In the genomic region with DNA sequence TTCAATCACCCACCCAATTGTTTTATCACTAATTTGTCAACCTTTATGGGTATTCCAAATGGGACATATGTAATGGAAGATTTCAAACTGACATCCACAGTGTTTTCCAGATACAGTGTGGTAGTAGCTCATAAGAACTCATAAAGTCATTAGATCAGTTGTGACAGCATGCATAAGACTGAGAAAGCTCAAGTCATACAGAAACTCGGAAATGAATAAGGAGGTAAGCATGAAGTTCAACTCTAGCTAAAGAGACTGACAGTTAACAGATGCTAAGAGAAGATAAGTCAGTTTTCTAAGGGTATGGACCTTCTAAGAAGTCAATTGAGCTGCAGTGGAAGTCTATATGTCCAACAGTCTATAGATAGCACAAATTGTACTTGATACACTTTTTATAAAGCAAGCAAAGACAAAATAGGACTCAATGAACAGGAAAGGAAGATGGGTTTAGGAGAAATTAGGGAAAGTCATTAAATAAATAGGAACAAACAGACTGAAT, we compare ENCODE assay signal across 25 mouse cellular contexts.
"Had no signal": no experiment of that assay in that cellular context is flagged by ENCODE, and none has a peak within 500 bp of the region (broad histone marks: within the 10 kb centered on the region; RNA-seq: fewer than 3 reads in every experiment).

No protein-coding gene starts in this region.

- H3K9me3 ChIP-seq: heart, embryonic 10.5 days; heart, embryonic 12.5 days; hindbrain, embryonic 10.5 days; hindbrain, embryonic 12.5 days; kidney, embryonic 15.5 days; limb, embryonic 13.5 days; limb, embryonic 15.5 days had no signal

- ATAC-seq: hindbrain, embryonic 16.5 days; intestine, embryonic 16.5 days had no signal

- DNase-seq: gastrocnemius, adult 2 months; gastrocnemius, postnatal 10 days; gastrocnemius, postnatal 25 days; heart, adult 18-20 months; heart, postnatal 10 days; heart, postnatal 4 days; kidney, adult 11 months; kidney, adult 2 months; kidney, adult 9 months; kidney, postnatal 14 days; kidney, postnatal 36 days; layer of hippocampus, adult 9-11 months; layer of hippocampus, postnatal 36 days; left cerebral cortex, postnatal 4 days had no signal

- H3K4me1 ChIP-seq: heart, embryonic 10.5 days; heart, embryonic 12.5 days; hindbrain, embryonic 10.5 days; hindbrain, embryonic 12.5 days; kidney, embryonic 15.5 days; limb, embryonic 13.5 days; limb, embryonic 15.5 days had no signal

- H3K27ac ChIP-seq: gastrocnemius, adult 2 months; heart, embryonic 10.5 days; hindbrain, embryonic 10.5 days; hindbrain, embryonic 12.5 days; hindbrain, embryonic 14.5 days; kidney, embryonic 15.5 days; kidney, postnatal 0 days; limb, embryonic 13.5 days; limb, embryonic 15.5 days had no signal

- H3K9ac ChIP-seq: heart, embryonic 12.5 days; hindbrain, embryonic 12.5 days; hindbrain, embryonic 14.5 days; kidney, embryonic 15.5 days; limb, embryonic 13.5 days; limb, embryonic 15.5 days had no signal

- H3K4me3 ChIP-seq: gastrocnemius, adult 2 months; heart, embryonic 10.5 days; heart, embryonic 12.5 days; hindbrain, embryonic 10.5 days; hindbrain, embryonic 12.5 days; kidney, embryonic 15.5 days; limb, embryonic 13.5 days; limb, embryonic 15.5 days had no signal

- H3K36me3 ChIP-seq: heart, embryonic 10.5 days; heart, embryonic 12.5 days; hindbrain, embryonic 10.5 days; hindbrain, embryonic 12.5 days; kidney, embryonic 15.5 days; limb, embryonic 13.5 days; limb, embryonic 15.5 days had no signal

- H3K4me2 ChIP-seq: heart, embryonic 12.5 days; hindbrain, embryonic 12.5 days; hindbrain, embryonic 14.5 days; kidney, embryonic 15.5 days; limb, embryonic 13.5 days; limb, embryonic 15.5 days had no signal

- H3K27me3 ChIP-seq: heart, embryonic 12.5 days; hindbrain, embryonic 12.5 days; kidney, embryonic 15.5 days; limb, embryonic 13.5 days; limb, embryonic 15.5 days had no signal
